Mouse (Mus musculus): ENCODE data around the gene Adcy3.

- TF ChIP-seq E2F4 (IDR thresholded peaks at IDR 0.05; ENCODE audit: insufficient read depth) (no peak), MYOG (IDR thresholded peaks at IDR 0.05; ENCODE audit: control insufficient read depth in 1 of 3, insufficient read depth in 1 of 3, insufficient read length in 2 of 3, low read depth in 2 of 3) (no peak)
Measured at GRCm38 (mm10) chr12:4243805-4244204, 110.9 kb downstream of the Adcy3 start.
